Mouse (Mus musculus) E14TG2a.4 (cell line): ENCODE data around the gene Prg3.

ENCODE experiments used
- H3K27me3 ChIP-seq: 2 replicates; pipeline ENCODE4 v1.6.1; 2014; ENCODE audit warnings: low read length, control low read depth; ENCODE audit not compliant: insufficient read depth
- H3K36me3 ChIP-seq: 2 replicates; pipeline ENCODE4 v1.6.1; 2014; ENCODE audit warnings: low read length, control low read depth; ENCODE audit not compliant: insufficient read depth
- H3K4me1 ChIP-seq: replicated peaks from 2 replicates; pipeline ENCODE4 v1.6.1; 2014; ENCODE audit warnings: low read depth, low read length, control low read depth
- H3K4me3 ChIP-seq: replicated peaks from 2 replicates; pipeline ENCODE4 v1.5.1; 2014; ENCODE audit warnings: mild to moderate bottlenecking, low read length
- H3K9me3 ChIP-seq: 2 replicates; pipeline ENCODE4 v1.6.1; 2014; ENCODE audit warnings: low read length, control low read depth
- CTCF ChIP-seq: conservative IDR thresholded peaks from 2 replicates; pipeline ENCODE4 v1.5.1; 2014; ENCODE audit warnings: low read length
- NANOG ChIP-seq: IDR thresholded peaks from 2 replicates; pipeline ENCODE4 v1.6.1; 2014; ENCODE audit warnings: borderline replicate concordance, low read length, mixed read lengths
- POU5F1 ChIP-seq: IDR thresholded peaks from 2 replicates; pipeline ENCODE4 v1.6.1; 2014; ENCODE audit warnings: low read length, borderline replicate concordance

Gene Prg3

DNA sequence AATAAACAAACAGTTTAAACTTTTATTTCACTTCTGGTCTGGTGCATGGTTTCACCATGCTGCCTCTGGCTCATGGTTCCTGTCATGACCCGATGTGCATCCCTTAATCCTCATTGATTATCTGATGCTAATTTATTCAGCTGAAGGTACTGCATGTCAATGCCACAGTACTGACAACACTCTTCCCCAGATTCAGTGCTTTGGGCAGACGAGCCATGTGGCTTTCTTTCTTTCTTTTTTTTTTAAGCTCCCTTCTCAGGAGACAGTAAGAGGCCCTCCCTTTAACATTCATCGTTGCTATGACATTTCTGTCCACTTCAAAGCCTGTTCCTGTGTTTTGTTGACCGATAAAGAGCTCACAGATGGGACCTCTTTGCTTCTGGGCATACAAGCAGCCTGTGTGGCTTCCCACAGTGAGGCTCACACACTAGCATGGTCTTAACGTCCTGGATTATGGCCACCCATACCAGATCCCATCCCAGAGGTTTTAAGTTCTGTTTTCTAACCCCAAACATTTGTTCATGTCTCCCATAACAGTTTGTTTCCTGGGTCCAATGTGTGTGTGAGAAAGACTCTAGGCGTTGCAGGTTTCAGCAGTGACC, 25.0 kb upstream of the Prg3 start:
- H3K4me3 ChIP-seq, result no peak overlapping the region
- TF ChIP-seq NANOG (no peak), POU5F1 (no peak), CTCF (no peak)
- H3K36me3 ChIP-seq, result no peaks in the 10 kb centered on the region
- H3K9me3 ChIP-seq, result no peaks in the 10 kb centered on the region
- H3K4me1 ChIP-seq, result no peaks in the 10 kb centered on the region
- no peaks in the 10 kb centered on the region for H3K27me3 ChIP-seq

DNA sequence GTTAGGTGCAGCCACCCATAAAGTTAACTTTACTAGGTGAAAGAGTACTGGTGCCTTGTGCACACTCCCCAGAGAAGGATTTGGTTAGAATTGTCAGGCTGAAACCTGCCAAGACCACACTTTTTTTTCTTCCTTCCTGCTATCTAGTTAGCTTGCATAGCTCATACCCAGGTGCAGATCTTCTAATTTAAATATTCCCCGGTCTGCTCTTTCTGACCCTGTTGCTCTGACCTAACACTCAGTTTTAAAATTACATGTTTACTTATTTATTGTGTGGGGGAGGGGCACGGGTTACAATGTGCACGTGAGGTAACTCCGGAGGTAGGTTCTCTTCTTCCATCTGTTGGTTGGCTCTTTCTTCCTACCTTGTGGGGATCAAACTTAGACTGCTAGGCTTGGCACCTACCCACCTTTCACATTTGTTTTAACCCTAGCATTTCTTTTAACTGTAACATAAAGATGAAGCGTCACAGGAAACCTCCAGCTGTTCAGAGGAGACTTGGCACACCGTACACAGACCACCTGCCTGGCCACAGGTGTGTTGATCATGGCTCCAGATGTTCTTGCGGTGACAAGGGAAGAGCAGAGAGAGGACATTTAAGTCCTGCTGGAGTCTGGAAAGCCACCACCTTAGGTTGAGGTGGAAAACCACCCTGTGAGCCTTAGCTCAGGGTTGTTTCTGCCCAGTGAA, 23.8 kb upstream of the Prg3 start:
- H3K4me3 ChIP-seq, result no peak overlapping the region
- H3K27me3 ChIP-seq, result no peaks in the 10 kb centered on the region
- TF ChIP-seq NANOG (no peak), CTCF (no peak), POU5F1 (no peak)
- no peaks in the 10 kb centered on the region for H3K36me3 ChIP-seq
- no peaks in the 10 kb centered on the region for H3K9me3 ChIP-seq
- H3K4me1 ChIP-seq, result no peaks in the 10 kb centered on the region

DNA sequence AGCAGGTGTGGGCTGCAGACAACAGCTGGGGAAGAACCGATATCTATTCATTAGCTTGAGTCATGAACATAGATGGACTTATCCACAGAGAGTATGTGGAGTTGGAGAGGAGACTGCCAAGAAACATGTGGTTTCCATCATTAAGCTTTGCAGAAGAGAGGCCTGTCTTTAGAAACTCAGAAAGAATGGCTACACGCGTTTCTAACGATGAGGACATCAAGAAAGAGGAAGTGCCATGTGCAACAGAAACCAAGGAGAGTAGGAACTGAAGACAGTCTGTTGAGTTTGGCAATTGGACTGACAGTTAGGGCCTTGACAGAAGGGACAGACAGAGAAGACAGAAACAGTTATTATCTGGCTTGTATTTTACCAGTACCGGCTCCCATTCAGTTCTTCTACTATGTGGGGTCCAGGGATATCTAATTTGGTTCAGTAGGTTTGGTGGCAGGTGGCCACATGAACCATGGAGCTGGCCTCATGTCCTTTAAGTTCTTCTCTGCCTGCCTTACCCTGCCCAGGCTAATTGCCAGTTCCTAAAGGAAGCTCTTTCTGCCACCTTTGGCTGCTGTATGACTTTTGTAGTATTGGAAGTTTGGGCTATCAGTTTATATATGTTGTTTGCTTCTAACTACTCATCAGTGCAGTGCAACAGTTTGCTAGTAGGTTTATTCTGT, 20.6 kb upstream of the Prg3 start:
- H3K4me3 ChIP-seq, result no peak overlapping the region
- H3K9me3 ChIP-seq, result no peaks in the 10 kb centered on the region
- H3K27me3 ChIP-seq, result no peaks in the 10 kb centered on the region

DNA sequence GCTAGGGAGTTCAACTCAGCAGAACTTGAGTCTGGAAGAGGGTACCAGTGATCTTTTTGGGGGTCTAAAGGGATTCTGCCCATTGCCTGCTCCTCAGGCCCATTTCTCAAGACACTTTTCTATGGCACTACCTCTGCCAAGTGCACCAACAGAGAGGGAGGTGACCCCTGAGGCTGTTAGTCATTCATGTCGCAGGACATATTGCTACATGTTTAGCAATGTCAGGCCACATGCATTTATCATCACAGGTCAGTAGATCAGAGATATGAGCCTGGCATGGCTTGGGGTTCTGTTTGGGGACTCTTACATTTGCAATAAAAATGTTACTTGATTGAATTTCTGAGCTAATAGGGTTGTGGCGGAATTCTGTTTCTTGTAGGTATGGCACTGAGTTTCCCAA, 12.4 kb upstream of the Prg3 start:
- Histone ChIP-seq H3K4me3 (no peak overlapping the region), H3K9me3 (no peaks in the 10 kb centered on the region), H3K27me3 (no peaks in the 10 kb centered on the region), H3K36me3 (no peaks in the 10 kb centered on the region), H3K4me1 (no peaks in the 10 kb centered on the region)
- TF ChIP-seq NANOG, result no peak
- no peak for TF ChIP-seq POU5F1
- no peak for TF ChIP-seq CTCF

More for the DNA sequence above, 20.6 kb upstream of the Prg3 start:
- Histone ChIP-seq H3K36me3 (no peaks in the 10 kb centered on the region), H3K4me1 (no peaks in the 10 kb centered on the region)
- TF ChIP-seq CTCF, result no peak
- no peak for TF ChIP-seq POU5F1

DNA sequence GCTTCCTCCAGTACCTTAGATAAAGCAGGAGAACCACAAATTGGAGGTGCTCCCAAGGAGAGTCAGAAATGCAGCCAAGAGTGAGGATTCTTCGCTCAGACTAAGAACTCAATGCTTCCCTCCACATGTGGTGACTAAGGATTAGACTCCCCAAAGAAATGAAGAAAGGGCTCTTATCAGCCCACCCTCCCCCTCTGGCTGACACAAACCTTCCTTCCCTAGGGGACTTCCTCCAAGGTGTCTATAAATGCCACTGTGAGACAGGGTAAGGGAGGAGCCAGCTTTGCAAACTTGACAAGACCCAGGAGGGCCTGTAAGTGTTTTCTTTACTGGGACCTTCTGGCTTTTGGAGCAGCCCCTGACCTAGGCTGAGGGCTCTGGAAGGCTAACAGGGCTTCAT, 7.8 kb upstream of the Prg3 start, which contains the start of gene Prg2:
TSS of gene Prg2 (plus strand) at position 274 of the 400 bp plus-strand sequence.
- Histone ChIP-seq H3K4me3 (no peak within 1 kb of the TSS), H3K36me3 (no peaks in the 10 kb centered on the region), H3K27me3 (peaks cover 8% of the 10 kb centered on the region; the same call in 1 of the 2 replicates), H3K9me3 (no peaks in the 10 kb centered on the region), H3K4me1 (no peaks in the 10 kb centered on the region)
- TF ChIP-seq NANOG (no peak), CTCF (no peak), POU5F1 (no peak)

DNA sequence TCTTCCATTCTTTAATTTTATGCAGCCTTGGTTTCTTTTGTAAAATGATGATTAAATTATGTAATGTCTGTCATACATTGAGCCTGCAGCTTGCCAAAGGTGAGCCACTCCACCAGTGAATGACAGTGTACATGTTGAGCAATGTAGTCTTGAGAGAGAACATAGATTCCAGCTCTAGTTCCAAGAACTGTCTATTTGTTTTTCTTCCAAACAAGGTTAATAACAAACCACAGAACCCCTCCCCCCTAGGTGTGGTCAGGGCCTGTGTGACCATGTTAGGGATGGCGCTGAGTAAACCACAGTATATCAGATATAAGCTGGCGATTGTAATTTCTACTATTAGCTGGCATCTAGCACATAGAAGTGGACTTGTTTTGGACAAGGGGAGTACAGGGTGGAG, 8.4 kb downstream of the Prg3 start:
- Histone ChIP-seq H3K4me1 (peaks cover 12% of the 10 kb centered on the region), H3K27me3 (peaks cover 26% of the 10 kb centered on the region), H3K9me3 (no peaks in the 10 kb centered on the region), H3K4me3 (no peak overlapping the region), H3K36me3 (no peaks in the 10 kb centered on the region)
- TF ChIP-seq POU5F1 (no peak), NANOG (no peak), CTCF (no peak)

DNA sequence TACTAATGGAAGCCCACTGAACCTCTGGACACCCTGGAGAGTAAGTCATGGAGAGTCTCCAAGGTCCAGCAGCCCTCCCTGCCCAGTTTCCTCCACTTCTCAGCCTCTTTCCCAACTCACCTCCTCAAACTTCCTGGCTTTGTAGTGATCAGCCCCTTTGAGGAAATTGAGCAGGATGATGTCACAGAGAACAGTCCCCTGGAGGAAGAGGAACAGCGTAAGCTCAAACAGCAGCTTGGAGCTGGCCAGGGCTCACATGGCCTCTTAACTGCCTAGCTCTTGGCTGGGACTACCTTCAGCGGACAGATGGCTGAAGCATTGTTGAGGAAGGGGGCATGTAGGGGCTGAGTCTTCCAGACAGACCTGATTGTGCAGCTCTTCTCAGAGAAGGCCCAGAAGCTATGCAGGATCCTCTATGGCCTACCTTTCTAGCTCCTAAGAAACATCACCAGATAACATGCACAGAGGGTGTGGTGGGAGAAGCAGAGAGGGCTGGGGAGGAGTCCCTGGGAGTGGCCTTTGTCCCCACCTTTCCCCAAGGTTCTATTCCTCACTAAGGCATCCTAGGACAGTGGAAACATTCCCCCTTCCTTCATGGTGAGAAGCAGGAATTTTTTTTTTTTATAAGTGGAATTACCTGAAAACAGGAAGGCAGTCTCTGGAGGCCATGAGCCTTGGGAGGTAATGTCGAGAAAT, 11.6 kb downstream of the Prg3 start:
- no peaks in the 10 kb centered on the region for H3K9me3 ChIP-seq
- TF ChIP-seq POU5F1, result no peak
- TF ChIP-seq CTCF, result no peak
- TF ChIP-seq NANOG, result no peak
- peaks cover 15% of the 10 kb centered on the region for H3K27me3 ChIP-seq
- H3K4me3 ChIP-seq, result no peak overlapping the region
- no peaks in the 10 kb centered on the region for H3K36me3 ChIP-seq
- peaks cover 12% of the 10 kb centered on the region for H3K4me1 ChIP-seq

DNA sequence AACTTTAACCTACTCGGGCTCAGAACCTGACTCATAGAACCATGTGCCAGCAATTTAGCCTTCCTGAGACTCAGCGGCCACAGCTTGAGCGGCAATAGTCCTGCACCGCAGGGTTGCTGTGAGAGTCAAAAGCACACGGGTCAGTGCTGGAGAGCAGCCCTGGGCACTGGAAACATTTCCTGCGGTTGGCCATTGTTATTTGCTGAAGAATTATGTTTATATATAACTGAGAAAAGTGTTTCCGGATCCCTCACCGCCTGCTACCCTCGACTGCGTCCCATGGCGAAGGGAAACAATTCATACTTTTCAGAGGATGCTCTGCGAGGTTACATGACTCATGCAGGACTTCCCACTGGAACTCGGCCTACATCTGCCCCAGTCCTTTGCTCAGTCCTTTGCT, 13.5 kb downstream of the Prg3 start:
- H3K27me3 ChIP-seq, result peaks cover 15% of the 10 kb centered on the region
- no peaks in the 10 kb centered on the region for H3K36me3 ChIP-seq
- no peak overlapping the region for H3K4me3 ChIP-seq
- H3K4me1 ChIP-seq, result peaks cover 6% of the 10 kb centered on the region
- H3K9me3 ChIP-seq, result no peaks in the 10 kb centered on the region
- TF ChIP-seq CTCF (no peak), POU5F1 (no peak), NANOG (no peak)
